Mouse (Mus musculus): Measurements from ENCODE around the gene Jdp2.
"Not testable (repeated sequence)": the region's sequence is repeated elsewhere in the genome, so short reads cannot be mapped to it uniquely, and the experiment has no call there.

The Jdp2 gene

DNA sequence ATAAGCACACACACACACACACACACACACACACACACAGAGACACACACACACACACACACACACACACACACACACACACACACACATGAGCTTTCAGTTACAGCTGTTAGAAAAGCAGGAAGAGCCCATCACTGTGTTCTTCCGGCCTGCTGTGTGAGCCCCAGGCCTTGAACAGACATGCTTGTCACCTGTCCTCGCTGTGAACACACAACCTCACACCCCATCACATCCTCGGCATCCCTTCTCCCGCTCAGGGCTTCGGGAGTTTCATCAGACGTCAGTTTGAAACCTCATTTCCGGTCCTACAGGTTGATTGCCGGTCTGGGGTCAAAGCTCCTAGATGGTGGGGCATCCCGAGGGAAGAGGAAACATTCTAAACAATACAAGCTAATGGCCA, 39.1 kb downstream of the Jdp2 start:
- DNase-seq (ENCODE audit: low spot score) = no peak

DNA sequence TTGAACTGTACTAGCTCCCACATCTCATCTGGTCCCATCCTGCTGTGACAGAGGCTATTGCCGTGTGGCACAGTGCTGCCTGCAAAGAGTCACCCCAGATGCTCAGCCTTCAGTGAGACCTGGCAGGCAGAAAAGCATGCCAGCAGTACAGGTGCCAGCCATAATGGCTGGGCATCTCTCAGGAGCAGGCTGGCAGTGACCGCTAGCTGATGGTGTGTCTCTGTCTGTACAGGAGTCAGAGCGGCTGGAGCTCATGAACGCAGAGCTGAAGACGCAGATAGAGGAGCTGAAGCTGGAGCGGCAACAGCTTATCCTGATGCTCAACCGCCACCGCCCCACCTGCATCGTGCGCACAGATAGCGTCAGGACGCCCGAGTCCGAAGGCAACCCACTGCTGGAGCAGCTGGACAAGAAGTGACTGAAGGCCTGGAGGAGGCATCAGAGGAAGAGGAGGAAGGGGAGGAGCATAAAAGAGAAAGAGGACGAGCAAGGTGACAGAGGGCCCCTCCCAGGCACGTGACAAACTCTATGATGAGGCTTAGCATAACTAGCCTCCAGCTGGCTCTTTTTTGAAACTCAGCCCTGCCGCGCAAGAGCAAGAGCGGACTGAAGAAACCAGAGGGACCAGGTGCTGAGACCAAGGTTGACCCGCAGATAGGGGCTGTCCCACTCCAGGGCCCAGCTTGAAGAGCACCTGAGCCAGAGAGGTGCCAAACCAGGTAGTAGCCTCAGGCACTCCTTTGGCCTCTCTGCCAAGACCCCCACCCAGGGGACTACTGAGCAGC, 39.9 kb downstream of the Jdp2 start:
- DNase-seq (ENCODE audit: low spot score) = no peak

DNA sequence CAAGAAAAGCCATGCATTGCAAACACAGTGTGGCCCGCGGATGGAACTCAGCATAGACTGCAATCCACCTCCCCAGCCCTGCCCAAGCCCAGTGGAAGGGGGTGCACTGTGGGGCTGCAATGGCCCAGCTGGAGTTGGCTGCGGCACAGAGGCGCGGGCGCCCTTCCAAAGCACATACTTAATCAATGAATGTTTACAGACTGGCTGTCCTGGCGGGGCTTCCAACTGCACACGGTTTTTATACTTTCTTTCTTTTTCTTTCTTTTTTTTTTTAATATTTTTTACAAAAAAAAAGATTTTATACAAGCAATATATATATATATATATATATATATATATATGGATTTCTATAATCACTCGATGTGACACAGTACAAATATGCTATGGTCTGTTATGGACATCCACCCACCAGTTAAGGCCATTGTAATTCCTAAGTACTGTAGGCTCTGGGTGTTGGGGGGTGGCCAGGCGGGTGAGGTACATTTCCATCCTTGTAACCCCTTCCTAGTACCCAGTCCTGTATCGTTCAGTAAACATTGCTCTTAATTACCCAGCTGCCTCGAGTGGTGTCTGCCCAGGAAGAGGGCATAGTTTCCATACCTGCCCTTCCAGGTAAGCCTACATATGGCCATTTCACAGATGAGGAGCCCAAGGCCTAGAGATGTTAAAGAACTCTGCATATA, 40.6 kb downstream of the Jdp2 start:
- DNase-seq (ENCODE audit: low spot score) = peak; percentile 67

DNA sequence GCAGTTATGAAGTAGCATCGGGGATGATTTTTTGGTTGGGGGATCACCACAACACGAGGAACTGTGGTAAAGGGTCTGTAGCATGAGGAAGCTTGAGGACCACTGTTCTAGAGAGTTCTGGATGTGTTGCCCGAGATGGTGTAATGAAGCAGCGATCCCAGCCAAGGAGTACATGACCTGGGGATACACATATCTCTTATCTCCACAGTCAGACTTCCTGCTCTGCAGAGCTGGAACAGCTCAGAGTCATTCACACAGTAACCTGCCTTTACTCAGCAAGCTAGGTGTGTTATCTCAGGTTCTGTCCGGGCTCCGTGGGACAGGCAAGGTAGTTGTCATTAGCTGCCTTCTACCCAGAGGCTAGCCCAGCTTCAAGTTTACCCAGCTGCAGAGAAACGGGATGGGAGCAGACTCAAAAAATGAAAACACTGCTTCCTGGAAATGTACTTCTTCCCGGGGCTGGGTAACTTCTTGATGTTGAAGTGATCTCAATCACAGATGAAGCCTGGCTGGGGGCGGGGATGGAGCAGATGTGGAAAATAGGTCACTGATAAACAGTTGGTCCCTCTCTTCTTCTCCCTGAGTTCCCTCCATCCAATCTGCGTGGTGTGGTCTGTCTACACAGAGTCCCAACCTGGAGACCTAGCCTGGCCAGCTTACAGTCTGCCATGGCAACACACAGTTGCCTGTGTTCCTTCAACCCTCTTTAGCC, 42.2 kb downstream of the Jdp2 start:
- DNase-seq (ENCODE audit: low spot score) = no peak

DNA sequence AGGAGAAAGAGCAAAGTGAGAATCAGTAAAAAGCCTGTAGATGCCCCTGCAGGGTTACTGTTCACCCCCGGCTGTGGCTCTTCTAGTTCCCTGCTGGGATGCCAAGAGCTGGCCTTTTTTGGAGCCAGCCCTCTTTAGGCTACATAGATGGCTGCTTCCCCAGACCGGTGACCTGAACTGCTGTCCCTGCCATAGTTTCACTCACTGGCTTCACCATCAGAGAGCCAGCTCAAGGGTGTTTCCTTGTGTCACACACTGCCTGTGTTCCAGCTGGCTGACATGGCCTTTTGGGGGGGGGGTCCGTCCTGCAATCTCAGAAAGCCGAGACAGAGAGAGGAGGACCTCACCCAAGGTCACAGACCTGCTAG, 42.7 kb downstream of the Jdp2 start:
- no peak for DNase-seq (ENCODE audit: low spot score)

DNA sequence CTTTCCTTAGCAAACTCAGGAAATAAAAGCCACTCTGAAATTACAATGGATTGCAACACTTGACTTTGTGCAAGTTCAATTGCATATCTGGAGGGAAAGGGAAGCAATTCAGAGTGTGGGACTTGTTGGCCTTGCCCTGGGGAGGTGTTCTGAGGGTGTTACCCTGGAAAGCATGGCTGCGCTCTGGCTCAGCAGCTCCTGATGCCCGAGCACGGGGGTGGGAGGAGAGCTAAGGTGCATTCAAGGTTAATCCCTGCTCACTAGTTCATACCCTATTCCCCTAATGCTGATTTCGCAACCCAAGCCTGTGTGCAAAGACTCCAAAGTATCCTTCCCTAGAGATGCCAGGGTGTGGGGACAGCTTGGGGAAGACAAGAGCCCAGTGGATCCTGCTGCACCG, 44.9 kb downstream of the Jdp2 start:
- no peak for DNase-seq (ENCODE audit: low spot score)

DNA sequence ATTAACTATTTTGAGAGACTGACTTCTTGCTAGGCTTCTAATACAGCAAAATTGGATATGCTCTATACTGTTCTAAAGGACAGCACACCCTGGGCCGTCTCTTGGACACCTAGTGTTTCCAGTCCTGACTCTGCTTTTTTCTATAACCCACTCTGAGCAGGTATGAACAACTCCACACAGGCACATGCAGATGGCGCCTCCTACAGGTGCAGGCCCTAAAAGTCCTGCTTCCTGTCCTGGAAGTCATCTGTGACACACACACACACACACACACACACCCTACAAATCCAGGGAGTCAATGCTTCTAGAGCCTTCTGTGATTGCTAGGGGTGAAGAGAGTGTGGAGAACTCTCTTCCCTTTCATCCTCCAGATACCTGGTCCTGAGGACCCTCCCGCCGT, 46.8 kb downstream of the Jdp2 start:
- DNase-seq (ENCODE audit: low spot score) = no peak

DNA sequence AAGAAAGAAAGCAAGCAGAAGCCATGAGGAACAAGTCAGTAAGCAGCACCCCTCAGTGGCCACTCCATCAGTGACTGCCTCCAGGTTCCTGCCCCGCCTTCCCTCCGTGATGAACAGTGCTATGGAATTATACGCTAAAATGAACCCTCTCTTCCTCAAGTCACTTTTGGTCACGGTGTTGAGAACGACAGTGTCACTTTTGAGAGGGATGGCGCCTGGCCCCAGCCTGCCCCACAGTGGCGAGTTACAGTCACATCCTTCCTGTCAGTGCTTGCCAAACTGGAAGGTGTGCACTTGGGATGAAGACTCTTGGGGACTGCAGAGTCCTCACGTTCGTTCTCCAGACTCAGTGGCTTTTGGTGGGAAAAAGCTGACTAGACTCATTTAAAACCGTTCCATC, 48.5 kb downstream of the Jdp2 start:
- DNase-seq (ENCODE audit: low spot score) = no peak

DNA sequence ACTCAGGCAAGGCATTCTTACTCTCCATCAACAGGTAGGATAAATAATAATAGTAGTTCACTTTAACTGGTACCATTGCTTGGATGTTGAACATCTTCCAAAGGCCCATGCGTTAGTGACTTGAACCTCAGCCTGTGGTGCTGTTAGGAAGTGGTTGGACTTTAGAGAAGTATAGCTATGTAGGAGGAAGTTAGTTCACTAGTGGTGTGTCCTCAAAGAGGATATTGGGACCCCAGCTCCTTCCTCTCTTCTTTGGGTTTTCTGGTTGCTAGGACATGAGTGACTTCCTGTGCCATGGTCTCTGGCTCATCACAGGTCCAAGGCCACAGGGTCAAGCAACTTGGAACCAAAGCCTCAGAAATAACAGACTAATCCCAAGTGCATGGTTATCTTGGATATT, 49.1 kb downstream of the Jdp2 start:
- no peak for DNase-seq (ENCODE audit: low spot score)

DNA sequence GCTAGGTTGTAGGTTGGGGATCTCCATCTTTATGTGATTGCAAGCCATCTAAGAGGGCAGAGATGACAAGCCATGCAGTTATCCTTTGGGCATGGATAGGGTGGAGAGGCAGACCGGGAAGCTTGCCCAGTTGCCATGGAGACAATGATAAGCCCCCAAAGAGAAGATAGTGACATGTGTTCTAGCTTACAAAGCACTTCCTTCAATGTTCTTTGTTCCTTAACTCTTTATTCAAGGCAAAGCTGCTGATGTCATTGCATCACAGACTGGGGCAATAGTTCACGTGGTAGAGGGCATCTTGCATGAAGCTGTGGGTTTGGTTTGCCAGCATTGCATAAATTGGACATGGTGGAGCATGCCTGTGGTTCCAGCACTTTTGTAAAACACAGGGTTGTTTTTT, 60.5 kb downstream of the Jdp2 start:
- DNase-seq (ENCODE audit: low spot score) = peak; percentile 43

DNA sequence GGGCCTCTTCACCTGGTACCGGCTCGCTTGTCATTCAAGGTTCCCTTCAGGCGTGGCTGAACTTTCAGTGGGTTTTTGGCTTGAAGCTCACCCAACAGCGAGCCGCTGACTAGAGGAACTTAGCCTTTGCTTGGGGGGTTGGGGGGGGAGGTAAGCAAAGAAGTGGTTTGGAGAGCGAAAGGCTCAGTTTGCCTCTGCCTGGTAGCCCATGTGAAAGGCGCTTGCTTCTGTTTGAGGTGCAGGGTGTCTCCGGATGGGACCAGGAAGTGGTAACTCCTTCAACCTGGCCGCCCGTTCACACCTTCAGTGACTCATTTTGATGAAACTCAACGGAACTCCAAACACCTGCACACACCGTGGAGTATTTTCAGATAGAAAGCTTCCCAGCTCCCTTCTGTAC, 62.0 kb downstream of the Jdp2 start:
- no peak for DNase-seq (ENCODE audit: low spot score)

DNA sequence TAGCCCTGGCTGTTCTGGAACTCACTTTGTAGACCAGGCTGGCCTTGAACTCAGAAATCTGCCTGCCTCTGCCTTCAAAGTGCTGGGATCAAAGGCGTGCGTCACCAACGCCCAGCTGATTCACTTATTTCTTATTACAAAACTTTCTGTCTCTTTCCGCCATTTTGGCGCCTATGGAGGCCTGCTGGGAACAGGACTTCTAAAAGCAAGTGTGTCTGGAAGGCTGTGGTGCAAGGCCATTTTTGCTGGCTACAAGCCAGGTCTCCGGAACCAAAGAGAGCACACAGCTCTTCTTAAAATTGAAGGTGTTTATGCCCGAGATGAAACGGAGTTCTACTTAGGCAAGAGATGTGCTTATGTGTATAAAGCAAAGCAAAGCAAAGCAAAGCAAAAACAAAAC, 63.4 kb downstream of the Jdp2 start:
- DNase-seq (ENCODE audit: low spot score) = not testable (repeated sequence)

DNA sequence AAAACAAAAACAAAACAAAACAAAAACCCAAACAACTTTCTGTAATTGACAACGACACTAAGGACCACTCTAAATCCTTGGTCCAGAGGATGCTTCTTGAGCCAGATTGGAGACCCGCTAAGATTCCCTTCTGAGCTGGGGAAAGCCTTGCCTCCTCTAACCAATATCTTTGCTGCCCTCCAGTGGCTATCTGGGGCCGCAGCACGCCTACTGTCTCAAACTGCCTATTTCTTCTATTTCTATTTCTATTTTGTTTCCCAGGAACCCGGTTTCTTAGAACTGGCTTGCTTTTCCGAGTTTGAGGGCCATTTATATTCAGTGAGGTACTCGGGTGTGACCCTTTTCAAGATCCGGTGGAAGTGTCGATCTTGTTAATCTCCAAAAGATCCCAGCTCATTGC, 64.1 kb downstream of the Jdp2 start:
- peak; percentile 45 for DNase-seq (ENCODE audit: low spot score)

DNA sequence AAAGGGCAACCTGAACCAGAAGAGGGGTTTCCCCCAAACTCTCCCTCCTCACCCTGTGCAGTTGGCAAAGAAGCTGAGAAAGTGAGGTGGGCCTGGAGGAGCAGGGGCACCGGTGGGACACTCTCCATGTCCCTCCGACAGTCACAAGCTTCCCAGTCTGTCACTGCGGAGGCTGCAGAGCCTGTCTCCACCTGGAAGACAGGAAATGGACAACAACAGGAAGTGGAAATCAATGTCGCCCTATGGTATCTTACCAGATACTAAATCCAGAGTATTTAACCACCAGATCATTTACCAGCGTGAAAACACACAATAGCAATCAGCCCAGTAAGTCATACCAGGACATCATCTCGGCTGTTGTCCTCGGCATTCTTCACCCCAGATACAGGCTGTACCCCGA, 67.3 kb downstream of the Jdp2 start:
- no peak for DNase-seq (ENCODE audit: low spot score)

DNA sequence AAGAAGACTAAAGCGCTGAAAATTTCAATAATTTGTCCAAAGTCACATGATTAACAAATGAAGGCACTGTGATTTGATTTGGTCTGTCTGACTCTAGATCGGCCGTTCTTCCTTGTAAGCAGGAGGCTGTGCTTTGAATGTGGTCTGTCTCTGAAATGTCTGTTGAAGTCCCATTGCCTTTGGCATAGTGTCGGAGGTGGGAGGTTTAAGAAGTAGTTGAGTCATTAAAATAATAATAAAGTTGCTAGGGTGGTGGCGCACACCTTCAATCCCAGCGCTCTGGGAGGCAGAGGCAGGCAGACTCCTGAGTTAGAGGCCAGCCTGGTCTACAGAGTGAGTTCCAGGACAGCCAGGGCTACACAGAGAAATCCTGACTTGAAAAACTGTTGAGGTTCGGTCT, 68.2 kb downstream of the Jdp2 start:
- DNase-seq (ENCODE audit: low spot score) = no peak

DNA sequence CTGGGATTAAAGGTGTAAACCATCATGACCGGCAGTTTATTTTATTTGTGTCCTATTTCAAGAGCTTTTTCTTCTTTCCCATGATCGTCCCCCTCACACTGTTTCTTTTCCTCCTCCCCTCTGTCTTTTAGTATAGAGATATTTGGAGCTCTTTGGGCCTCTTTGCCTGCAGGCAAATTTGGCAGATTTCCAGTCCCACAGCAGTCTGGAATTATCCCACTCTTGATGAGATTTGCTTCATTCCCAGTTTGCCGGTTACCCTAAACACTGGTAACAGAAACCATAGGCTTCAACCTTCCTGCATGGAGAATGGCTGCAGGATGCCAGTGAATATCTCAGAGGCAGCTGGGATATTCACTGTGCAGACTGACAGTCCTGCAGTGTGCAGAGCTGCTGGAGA, 69.9 kb downstream of the Jdp2 start:
- no peak for DNase-seq (ENCODE audit: low spot score)

DNA sequence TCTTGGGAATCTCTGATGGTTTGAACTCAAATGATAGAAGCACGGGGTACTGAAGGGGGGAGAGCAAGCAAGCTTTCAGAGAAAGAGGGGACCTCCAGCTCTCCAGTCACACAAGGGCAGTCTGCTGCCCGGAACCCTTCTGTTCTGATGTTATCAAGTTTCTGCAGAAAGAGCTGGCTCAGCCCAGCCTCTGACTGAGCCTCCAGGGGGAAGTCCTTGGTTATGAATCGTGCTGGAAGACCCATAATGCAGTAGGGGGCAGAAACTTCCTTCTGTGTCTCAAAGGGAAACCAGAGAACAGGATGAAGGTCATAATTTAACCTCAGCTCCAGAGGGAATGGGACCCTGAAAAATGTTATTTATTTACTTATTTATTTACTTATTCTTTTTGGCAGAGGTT, 71.3 kb downstream of the Jdp2 start:
- DNase-seq (ENCODE audit: low spot score) = no peak

DNA sequence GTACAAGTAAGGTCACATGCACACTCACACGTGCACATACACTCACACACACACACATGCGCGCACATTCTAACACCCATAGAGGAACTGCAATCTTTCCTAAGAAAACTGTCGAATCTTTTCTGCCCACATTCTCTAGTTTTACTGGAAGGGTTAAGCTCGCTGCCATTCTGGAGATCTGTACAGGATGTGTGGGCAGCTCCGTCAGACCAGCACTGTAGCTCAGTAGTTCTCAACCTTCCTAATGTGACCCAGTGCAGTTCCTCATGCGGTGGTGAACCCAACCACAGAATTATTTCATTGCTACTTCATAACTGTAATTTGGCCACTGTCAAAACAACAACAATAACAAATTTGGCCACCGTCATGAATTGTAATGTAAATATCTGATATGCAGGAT, 75.1 kb downstream of the Jdp2 start:
- no peak for DNase-seq (ENCODE audit: low spot score)

DNA sequence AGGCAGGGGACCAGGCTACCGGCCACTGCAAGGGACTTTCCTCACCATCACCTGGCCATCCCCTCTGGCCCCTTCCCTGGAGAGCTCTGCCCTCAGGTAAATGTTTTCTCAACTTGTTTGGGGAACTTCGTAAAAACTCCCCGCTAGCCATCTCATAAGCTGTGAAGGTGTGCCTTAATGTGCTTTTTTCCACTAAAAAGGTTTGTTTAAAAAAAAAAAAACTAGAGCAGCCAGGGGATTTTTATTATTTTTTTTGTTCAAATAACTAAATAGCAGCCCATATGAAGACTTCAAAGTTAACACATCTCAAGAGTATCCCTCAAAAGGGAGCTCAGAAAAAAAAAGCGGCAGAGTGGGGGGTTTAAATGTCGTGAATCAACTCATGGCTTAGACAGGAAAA, 80.3 kb downstream of the Jdp2 start:
- DNase-seq (ENCODE audit: low spot score) = no peak

DNA sequence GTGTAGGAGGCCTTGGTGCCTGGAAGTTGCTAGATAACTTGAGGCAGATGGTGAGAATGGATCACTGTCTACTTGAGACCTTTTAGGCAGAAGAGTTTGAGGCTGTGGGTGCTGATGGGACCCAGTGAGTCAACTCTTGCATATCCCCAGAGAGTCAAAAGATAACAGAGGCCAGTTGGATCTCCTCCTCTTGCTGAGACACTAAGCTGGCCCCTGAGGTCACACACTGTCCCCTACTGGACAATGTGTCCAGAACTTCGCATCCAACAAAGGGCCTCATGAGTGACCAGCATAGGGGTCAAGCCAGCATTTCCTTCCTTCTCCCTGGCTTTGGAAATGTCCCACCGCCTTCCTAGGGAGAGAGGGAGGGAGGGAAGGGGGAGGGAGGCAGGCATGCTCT, 81.0 kb downstream of the Jdp2 start:
- DNase-seq (ENCODE audit: low spot score) = no peak

DNA sequence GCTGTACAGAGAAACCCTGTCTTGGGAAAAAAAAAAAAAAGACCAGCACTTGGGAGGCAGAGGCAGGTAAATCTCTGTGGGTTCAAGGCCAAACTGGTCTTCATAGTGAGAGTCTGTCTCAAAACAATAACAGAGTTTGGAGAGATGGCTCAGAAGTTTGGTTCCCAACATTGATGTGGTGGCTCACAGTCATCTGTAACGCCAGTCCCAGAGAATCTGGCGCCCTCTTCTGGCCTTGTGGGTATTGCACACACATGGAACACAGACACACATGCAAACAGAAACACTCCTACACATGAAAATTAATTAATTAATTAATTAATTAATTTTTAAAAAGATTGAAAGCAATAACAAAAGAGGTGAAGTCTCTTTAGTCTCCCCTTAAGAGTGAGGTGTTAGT, 83.5 kb downstream of the Jdp2 start:
- DNase-seq (ENCODE audit: low spot score) = no peak

DNA sequence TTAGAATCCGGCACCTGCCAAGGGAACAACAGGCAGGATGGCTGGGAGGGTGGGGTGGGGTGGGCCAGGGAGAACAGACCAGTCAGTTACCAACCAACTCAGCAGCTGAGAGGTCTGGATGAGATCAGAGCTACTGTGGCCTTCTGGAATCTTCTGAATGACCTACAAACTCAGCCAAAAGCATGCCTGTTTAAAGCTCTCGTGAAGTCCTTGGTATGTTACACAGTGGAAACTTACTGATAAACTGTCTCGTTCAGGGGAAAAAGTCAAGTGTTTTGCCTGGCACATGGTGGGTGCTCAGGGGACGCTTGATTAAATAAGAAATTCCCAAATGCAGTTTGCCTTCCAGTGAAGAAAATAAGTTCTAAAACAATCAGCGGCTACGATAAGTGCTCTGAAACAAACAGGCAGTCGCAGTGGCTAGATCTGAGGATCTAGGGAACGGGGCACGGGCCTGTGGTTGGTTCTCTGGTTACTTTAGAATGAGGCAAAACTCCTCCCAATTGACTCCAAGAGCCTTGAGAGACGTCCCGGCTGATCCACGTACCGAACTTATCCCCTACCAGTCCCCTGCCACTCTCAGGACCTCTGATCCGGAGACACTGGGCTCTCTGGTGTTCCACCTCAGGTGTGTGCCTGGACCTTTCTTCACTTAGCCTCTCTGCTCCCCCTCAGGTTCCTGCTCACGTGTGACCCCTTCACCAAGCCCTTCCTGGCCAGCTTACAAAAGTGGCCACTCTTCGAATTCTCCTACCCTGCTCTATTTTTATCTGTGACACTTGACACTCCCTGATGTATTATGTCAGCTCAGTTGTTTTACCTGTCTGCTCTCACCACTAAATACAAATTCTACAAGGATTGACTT, 85.8 kb downstream of the Jdp2 start:
- DNase-seq (ENCODE audit: low spot score) = no peak

All from ovary, adult 18-20 months (tissue).